Mouse (Mus musculus) cerebellum, adult 9-11 months (tissue): ENCODE results near the gene Rpp21.
A peak's percentile ranks its signal among the peaks of the same experiment; 100 is the strongest.

Experiments used
- DNase-seq: peaks from one replicate; pipeline ENCODE4 v3.0.0; 2022

Rpp21 gene

GRCm38 (mm10) chr17:36233572-36233971, 24.3 kb downstream of the Rpp21 start:
- DNase-seq, result no peak

GRCm38 (mm10) chr17:36231318-36231717, 26.6 kb downstream of the Rpp21 start:
- DNase-seq, result peak; percentile 24

DNA sequence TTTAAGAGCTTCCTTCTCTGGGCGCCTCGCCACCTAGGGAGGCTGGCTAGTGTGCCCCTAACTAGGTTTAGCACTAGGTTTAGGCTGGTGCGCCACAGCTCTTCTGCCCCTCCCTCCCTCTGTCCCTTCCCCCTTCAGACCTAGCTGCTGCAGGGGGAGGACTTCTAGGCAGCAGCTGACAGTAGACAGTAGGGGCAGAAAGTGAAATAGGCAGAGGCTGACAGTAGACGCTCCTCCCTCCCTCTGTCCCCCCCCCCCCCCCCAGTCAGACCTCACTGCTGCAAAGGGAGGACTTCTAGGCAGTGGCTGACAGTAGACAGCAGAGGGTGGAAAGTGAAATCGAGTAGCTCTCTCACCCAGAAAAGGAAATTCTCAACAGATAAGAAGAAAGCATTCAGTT, 28.8 kb downstream of the Rpp21 start:
- no peak for DNase-seq

- DNase-seq, result no peak
These were observed 30.9 kb downstream of the Rpp21 start for GRCm38 (mm10) chr17:36226921-36227320.

DNA sequence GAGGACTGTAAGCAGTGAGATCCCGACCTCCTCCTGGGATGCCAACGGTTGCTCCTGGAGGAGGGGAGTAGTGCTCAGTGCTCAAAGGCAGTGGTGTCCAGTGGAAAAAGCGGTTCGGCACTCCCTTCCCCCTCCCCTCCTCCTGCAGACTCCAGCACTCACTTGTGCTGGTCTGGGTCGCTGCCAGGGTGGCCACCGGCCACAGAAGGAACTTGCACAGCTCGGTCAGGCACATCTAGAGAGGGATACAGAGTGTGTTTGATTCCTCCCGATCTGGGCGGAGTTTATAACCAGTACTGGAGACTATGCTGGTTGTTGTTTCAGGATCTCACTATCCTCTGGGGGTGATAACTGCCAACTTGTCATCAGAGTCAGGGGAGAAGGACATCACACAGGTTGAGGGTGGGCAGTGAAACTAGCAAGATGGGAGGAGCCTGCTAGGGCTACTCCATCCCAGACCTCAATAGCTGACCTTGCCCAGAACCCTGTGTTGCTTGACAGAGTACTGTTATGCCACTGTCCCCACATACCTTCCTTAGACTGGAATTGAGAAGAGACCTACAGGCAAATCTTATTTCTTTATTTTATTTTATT, 32.5 kb downstream of the Rpp21 start:
- DNase-seq, result no peak

DNA sequence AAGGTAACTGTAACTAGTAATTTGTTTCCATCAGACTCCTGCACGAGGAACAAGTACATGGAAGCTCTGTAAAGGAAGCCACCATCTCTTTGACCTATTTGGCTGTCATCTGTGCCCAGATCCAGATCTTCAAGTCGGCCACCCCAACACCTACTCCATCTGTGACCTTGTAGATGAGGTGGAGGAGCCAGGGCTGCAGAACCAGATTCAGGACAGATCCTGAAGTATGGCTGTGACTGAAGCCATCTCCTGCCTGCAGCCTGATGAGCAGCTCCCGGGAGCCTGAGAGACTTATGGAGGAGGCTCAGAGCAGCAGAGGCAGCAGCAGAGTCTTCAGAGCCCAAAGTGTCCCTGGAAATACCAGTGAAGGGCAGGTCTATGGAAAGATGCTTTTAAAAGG, 33.4 kb downstream of the Rpp21 start:
- no peak for DNase-seq

GRCm38 (mm10) chr17:36218594-36219155, 39.2 kb downstream of the Rpp21 start:
- DNase-seq, result no peak

DNA sequence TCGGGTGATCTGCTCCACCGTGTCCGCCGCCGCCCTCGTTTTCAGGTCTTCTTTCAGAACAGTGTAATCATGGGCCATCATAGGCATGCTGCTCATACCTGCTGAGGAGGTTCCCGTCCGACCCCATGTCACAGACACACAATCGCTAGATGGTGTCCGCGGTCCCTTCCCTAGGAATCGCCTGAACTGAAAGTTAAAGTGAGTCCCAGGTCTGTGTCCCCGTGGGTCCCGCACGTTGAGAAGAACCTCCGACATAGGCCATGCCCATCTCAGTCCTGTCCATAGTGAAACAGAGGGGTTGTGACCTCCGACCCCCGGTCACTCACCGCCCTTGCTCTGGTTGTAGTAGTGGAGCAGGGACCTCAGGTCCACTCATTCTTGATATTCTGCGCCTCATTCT, 42.3 kb downstream of the Rpp21 start:
- no peak for DNase-seq

- DNase-seq, result no peak
These were observed 51.0 kb downstream of the Rpp21 start for GRCm38 (mm10) chr17:36206846-36207245.

- no peak for DNase-seq
These were observed 52.0 kb downstream of the Rpp21 start for GRCm38 (mm10) chr17:36205862-36206261.
